Mouse (Mus musculus): ENCODE results near the gene Rec114.

DNA sequence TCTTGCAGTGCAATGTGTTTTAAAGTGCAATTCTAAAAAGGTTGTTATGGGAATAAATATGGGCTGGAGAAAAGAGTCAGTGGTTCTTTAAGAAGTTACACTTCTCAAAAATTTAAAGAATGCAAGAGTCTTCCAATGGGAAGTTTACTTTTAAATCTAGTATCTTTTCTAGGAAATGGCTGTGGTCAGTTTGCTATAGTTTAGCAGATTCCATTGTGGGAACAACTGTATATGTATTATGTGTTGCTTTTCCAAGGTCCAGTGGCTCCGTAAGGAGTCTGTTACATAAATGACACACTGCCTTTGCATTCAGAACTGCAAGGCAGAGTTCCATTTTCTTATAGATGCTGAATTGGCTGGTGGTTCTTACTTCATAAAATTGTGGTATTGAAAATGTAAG lies 120.8 kb downstream of the Rec114 start:
- no peak for TF ChIP-seq CTCF (IDR thresholded peaks at IDR 0.05; ENCODE audit: insufficient read depth, low read depth, low read length)
- TF ChIP-seq POLR2A (IDR thresholded peaks at IDR 0.05; ENCODE audit: insufficient read depth, low read depth, low read length): no peak
